Mouse (Mus musculus) kidney, adult 2 months (tissue): ENCODE measurements around the gene Cd36.

Experiments
- CTCF ChIP-seq: fragments of 200-500 bp; conservative IDR thresholded peaks from 2 replicates; pipeline ENCODE4 v1.5.1; 2011; ENCODE audit warnings: low read depth, mild to moderate bottlenecking, control low read depth, low read length, moderate library complexity, mixed read lengths; ENCODE audit not compliant: insufficient read depth, insufficient read length
- POLR2A ChIP-seq: fragments of 200-500 bp; IDR thresholded peaks from one replicate; pipeline ENCODE4 v1.6.1; 2011; ENCODE audit warnings: low read depth, low read length, control low read depth

- TF ChIP-seq CTCF (no peak), POLR2A (no peak)
Observed at GRCm38 (mm10) chr5:17839549-17839948, 49.1 kb downstream of the Cd36 start.
